Mouse (Mus musculus) heart, adult 18-20 months (tissue): ENCODE results near the gene Ahcyl1. TPM values are rescaled to one million over a fixed set of nuclear protein-coding genes. Genes with fewer than 3 reads are reported as not detected.
A peak's percentile ranks its signal among the peaks of the same experiment; 100 is the strongest.
"Not testable (repeated sequence)": the region's sequence is repeated elsewhere in the genome, so short reads cannot be mapped to it uniquely, and the experiment has no call there.

Experiments
- DNase-seq, 2 experiments: peaks; one replicate each; pipeline ENCODE4 v3.0.0; 2021 to 2022; ENCODE audit warnings: mixed read lengths in 1 of 2
- long read RNA-seq, 2 experiments: library from polyadenylated mRNA; stranded (forward); transcript quantifications; one replicate each; pipeline ENCODE4 v2.0.0; 2021
- total RNA-seq, 2 experiments: library from RNA; stranded (reverse); gene quantifications; 2 replicates each; pipeline ENCODE4 v1.2.3; 2021

The Ahcyl1 gene
- total RNA-seq: 10 to 100 TPM; 73.1 to 90.9 TPM
- long read RNA-seq, experiment 1, transcript Ahcyl1-201 (17 exons, 3,863 nt): major isoform, 92 of 111 reads
- long read RNA-seq, experiment 1, partial matches to known transcripts: 8 of 111 reads
- long read RNA-seq, experiment 1, other reads (novel, unspliced or antisense): 11 of 111 reads
- long read RNA-seq, experiment 2, transcript Ahcyl1-201 (17 exons, 3,863 nt): major isoform, 48 of 54 reads
- long read RNA-seq, experiment 2, partial matches to known transcripts: 1 of 54 reads
- long read RNA-seq, experiment 2, other reads (novel, unspliced or antisense): 5 of 54 reads

DNA sequence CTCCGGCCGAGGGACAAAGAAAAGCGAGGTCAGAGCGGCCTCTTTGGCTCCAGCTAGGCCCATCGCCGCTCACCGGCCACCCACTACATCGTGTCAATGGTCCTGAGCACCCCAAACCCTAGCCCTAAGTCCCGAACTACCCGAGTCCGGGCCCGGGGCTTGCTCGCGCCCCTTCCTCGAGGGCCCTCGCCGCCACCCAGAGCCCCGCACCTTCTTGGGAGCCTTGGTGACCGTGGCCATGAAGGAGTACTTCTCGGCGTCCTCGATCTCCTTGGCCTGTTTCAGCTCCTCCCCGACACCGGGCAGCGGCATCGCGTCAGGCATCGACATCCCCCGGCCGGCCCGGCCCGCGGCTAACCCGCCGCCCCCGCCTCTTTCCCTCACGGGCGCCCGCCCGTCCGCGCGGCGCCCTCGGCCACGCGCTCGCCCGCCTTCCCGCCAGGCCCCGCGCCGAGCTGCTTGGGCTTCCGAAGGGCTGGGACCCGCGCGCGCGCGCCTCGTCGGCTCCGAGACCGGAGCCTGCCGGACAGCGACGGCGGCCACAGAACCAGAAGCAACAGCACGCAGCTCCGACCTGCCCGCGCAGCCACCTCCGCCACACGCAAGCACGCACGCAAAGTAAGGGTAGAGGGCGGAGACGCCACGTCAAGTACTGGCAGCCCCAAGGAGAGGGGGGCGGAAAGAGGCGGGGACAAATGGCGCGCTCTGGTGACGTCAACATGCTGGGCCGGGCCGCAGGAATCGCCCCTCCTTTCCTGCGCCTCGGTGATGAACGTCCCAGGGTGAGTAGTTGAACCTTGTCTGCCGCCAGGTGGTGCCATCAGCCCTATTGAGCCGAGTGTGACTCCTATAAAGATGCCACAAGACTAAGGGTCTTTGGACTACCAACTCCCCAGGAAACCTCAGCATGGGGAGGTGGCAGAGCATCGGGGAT is at the start of gene Ahcyl1:
Ahcyl1 (minus strand) TSS at position 613 of the 934 bp plus-strand sequence.
- peak; percentile 98 to 99 for DNase-seq

DNA sequence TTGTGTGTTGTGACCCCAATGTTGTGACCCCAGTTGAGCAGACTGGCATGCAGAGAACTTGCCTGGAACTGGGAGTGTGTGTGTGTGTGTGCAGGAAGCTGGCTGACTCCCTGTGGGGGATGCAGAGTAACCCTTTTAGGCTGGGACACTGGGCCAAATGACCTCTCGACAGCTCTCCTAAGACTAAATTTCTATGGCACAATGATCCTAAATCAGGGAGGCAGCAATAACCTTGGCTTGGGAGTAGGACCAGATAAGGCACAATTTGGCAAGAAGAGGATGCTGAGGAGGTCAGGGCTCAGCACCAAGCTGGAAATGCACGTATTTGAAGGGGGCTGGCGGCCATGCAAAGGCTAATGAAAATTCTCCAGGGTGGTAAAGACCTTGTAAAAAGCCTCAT is 49.7 kb upstream of the Ahcyl1 start:
- no peak for DNase-seq

DNA sequence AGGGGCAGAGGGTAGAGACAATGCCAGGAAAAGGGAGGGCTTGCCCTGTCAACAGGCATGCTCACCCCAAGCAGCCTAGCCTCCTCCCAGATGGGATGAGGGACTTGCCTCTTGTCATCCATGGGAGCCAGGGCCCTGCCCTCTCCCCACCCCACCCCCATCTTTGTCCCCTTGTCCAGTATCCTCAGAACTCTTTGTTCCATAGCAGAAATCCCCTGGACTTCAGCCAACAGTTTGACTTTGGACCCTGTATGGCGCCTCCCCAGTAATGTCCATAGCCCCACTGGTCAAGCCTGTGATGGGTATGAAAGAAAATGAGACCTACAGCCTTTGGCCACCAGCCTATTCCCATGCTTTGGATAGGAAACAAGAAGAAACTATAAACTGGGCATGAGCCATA is 47.3 kb upstream of the Ahcyl1 start:
- peak in 1 of 2 experiments; percentile 63 for DNase-seq

DNA sequence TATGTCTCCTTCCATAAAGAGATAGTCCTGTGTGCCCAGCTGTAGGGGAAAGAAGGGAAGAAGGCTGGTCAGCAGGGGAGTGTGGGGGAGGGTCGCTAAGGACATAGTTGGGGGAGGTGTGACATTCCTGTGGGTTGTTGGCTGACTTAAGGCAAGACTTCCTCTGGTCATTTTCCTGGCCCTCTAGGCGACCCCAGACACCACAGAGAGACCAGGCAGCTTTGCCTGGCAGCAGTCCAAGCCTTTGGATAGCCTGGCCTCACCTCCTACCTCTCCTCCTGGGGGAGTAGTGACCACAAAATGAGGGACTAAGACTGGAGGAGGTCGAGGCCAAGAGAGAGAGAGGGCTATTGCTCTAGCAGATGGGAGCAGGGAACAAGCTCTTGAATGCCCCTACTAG is 46.7 kb upstream of the Ahcyl1 start:
- DNase-seq: no peak

DNA sequence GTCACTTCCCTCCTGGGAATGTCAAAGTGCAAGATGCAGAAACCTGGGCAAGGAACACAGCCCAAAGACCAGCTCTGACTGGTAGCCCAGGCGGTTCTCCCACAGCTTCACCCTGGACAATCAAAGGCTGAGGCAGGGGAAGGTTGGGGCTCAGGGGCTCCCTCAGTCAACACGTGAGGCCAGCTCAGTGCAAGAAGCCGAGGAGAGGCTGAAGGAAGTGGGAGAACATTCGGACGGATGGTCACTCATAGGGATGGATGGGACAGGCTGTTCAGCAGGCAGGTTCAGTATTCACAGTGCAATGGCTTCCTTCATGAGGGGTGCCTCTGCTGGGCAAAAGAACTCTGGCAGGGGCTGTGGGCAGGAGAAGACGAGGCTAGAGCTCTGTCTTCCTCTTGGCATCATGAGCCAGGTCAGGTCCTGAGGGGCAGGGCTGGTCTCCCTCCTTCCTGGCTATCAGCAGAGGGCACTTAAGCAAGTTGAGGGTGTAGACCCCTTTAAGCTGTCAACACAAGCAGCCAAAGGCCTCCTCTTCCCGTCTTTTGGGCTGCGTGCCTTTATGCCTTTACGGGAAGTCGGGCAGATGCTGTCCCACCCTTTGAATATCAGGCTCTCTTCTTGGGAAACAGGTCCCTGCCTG is 45.8 kb upstream of the Ahcyl1 start:
- no peak for DNase-seq

DNA sequence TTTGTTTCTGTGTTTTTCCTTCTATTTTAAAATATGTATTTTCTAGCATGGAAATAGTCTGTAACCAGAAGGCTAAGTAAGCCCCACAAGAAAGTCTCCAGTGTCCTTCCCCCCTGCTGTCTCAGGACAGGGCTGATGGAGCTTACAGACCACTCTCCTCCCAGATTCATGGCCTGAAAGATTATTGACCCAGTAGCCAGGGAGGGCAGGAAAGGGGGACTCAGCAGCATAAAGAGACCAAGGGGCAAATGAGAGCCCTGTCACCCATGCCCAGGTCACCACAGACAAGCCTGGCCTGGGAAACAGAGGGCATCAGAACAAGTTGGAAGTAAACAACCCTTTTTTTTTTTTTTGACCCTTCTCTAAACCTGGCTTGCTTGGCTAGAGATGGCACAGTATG is 45.0 kb upstream of the Ahcyl1 start:
- DNase-seq: no peak

DNA sequence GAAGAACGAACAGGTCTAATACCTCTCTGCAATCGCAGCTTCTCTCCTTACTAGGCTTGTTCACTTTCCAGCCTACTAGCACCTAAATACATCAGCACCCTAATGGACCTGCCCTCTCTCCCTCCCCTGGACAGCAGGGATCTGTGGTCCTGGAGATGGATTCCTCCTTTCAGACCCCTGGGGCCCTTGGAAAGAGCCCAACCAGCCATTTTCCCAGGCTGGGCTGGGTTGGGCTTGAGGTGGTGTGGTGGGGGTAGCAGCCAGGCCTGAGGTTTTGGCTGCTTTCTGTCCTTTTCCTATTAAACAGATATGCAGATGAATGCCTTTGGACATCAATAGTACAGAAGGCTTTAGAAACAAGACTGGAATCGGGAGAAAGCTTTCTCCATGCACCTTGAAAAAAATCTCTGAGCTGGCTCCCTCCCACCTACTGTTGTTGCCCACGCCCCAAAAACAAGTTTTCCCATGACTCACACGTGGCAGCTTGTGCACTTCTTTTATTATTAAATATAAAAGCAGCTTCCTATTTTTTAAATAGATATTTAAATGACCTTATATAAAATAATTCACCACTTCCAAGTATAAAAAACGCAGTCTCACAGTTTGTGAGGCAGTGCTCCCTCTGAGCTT is 44.3 kb upstream of the Ahcyl1 start:
- DNase-seq: peak; percentile 75 to 76

DNA sequence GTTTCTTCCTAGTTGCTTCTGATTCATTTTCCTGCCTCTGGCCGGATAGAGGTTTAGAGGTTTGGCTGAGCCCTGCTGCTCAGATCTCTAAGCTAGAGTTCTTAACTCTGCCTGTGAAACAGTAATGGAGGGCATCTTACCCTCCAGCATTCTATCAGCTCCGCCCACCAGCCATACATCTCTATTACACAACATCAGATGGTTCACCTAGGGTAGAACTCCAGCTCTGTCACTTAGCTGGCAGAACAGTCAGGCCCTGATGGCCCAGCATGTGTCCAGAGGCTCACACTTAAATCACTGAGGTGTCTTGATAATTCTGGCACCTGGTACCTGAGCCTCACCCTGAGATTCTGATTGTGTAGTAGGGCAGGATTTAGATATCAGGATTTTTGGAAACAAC is 43.6 kb upstream of the Ahcyl1 start:
- no peak for DNase-seq

DNA sequence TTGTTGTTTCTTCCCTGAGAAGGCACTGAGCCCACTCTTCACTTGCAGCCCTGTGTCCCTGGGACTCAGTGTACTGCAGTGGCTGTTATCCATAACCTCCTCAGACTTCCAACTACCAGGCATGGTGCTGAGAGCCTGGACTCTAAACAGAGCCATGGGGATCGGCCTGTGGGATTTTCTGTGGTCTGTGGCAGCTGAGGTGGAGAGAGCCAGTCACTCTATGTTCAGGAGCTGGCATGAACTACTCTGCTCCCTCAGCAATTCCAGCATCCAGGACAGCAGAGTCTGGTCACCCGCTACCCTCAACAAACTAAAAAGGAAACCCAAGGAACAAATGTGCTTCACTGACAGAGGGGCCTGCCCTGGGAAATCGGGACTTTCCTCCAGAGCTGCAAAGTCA is 43.1 kb upstream of the Ahcyl1 start:
- DNase-seq: no peak

DNA sequence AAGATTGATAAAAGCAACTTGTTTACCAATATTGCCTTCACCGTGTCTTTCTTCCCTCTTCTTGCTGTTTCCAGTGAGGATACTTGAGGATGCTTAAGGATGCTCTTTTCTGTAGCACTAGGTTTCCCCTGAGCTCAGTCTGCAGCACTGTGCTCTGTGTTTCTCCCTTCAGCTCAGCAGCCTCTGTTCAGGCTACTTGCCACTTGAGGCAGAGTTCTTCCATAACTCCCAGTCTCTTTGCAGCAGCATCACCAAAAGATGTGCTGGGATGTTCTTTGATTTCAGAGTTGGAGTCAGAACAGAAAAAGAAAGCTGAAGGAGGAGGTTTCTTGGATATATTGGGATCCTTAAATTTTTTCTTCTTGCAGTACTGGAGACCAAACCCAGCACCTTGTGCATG is 42.3 kb upstream of the Ahcyl1 start:
- no peak for DNase-seq

DNA sequence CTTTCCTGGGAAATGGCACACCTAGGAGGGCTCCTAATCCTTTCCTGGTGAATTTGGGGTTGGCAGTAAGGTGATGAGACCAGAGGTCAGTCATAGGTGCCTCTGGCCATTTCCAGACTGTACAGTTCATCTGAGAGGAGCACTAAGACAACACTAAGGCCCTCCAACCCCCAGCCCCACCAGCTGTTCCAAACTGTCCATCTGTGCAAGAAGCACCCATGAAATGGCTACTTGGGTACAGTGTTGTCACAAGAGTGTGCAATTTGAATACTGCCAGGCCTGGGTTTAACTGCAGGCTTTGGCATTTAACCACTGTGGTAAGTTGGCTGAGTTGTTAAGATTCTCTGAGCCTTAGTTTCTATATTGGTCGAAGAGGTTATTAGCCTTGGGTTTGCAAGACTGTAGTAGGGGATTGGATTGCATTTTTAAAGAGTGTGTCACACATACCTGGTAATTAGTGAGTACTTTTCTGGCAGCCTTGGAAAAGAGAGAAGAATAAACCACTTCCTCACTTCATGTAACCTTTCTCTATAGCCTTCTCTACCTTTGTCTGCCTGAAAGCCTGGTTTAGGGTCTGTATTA is 41.3 kb upstream of the Ahcyl1 start:
- no peak for DNase-seq

DNA sequence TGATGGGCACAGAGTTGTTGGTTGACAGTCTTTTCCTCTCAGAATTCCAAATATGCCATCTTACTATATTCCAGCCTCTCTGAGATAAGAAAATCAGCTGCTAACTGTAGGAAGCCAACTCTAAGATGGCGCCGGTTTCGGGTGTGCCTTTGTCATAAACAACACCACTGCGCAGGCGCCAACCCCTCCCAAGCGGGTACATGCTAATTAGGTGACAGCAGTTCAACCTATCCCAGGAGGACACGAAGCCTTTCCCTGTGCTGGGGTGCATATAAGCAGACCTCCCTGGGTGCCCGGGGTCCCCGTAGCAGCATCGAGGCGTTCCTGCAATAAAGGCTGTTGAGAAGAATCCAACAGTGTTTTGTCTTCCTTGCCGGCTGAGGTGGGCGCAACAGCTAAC is 39.3 kb upstream of the Ahcyl1 start:
- DNase-seq: not testable (repeated sequence)

DNA sequence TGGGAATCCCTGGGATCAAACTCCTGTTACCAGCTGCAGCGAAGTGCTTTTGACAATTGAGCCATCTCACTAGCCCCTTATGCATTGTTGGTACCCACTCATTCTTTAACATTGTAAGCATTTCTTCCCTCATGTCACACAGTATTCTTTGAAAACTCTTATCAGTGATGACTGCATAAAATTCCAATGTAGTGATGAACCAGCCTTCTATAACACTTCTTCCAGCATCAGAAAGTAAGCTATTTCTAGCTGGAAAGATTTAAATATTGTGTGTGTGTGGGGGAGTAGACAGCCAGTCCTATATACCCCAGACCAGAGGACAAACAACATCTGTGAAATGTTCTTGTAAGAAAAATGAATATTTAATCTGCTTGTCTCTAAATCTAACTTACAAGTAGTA is 37.0 kb upstream of the Ahcyl1 start:
- DNase-seq: no peak

DNA sequence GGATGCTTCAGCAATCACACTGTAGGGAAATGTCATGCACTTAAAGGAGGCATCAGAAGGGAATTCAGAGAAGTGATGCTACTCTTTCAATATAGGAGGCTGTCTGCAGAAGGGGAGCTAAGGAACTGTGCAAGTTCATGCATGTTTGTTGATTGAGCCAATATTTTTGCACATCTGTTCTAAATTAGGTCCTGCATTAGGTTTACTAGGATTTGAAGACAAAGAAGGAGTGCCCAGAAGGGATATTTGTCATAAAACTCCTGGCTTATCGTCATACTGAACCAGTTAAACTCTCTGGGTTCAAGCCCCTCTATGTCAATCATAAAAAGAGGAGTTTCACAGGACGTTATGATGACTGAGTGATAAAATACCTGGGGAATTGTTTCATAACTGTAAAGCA is 33.9 kb upstream of the Ahcyl1 start:
- no peak for DNase-seq

DNA sequence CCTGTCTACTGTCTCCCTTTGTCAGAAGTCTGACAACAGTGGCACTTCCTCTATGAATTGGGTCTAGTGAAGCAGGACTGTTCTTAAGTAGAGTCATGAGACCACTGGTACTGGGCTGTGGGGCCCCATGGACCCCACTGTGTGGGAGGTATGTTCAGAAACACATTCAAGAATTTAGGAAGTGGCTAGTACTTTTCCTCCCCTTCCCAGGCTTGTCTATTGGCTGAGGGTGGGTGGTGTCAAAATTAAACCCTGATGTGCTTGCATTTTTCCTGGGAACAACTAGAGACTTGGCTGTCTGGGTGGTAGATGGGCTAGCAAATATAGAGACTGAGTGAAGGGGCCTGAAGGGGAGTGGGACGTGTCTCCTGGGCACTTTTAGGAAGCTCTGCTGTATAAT is 32.1 kb upstream of the Ahcyl1 start:
- DNase-seq: no peak

DNA sequence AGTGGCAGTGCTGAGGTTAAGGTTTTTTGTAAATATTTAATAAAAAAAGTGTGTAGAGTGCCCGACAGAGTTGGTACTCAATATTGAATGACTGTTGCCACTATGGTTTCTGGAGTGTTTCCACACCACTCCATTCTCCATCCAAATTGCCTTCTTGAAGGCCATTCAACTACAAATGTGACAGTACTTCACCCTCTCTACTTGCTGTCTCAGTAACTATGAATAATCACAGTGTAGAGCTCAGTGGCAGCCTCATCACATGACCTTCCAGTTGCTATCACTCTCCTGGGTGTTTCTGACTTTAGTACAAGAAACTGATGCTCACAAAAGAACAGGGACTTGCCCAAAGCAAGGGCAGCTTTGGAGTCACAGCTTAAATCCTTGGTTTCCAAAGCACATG is 19.6 kb upstream of the Ahcyl1 start:
- DNase-seq: no peak

DNA sequence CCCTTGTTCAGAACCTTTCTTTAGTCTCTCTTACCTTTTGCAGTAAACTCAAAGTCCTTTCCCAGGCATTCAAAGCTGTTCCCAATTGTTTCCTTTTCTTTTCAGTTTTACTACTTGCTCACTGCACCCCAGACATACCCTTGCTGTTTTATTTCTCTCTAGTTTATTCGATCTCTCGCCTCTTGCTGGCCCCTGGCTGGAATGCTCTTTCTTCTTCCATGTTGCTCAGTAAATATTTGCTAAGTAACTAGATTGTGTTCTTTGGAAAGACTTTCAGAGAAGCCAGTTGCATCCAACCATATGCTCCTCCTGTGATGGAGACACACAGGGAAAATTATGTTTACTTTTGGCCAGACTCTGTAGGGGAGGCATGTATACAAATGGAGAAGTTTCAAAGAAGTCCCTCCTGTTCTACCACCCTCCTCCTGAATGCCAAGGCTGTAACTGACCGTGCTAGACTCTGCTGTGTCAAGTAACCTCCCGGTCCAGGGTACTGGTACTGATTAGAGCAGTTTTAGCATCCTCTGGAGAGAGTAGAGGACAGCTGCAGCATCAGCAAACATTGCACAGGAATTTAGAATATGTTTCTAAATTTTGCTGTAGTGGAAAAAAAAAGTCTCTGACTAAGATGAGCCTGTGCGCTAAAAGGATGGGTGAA is 18.0 kb upstream of the Ahcyl1 start:
- no peak for DNase-seq

DNA sequence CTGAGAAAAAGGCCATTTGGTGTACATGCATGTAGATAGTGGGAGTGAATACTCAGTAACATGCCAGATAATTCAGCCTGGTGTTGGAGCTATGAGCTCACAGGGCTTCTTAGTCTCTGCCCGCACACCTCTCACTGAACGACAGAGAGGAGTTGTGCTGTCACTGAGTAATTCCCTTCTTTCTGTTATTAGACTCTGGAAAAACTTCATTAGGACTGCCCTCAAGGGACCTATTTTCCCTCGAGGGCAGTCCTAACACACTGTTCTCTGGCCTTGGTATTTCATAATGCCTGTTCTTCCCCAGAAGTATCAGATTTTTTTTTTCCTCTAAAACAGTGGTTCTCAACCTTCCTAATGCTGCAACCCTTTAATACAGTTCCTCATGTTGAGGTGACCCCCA is 15.7 kb upstream of the Ahcyl1 start:
- no peak for DNase-seq

DNA sequence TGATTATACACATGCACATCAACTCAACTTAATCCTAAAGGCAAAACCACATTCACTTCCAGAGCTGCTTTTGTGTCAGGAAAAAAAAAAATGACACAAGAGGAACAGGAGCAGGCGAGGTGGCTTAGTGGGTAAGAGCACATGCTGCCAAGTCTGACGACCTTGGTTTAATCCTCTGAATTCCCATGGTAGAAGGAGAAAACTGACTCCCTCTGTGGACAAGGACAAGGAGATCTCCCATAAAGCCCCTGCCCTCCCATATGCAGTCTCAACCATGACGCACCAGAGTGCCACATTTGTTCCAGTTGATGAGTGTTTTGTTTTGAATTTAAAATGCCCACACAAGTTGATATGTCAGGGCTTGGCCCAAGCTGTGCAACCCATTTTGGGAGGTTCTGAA is 12.8 kb upstream of the Ahcyl1 start:
- no peak for DNase-seq

DNA sequence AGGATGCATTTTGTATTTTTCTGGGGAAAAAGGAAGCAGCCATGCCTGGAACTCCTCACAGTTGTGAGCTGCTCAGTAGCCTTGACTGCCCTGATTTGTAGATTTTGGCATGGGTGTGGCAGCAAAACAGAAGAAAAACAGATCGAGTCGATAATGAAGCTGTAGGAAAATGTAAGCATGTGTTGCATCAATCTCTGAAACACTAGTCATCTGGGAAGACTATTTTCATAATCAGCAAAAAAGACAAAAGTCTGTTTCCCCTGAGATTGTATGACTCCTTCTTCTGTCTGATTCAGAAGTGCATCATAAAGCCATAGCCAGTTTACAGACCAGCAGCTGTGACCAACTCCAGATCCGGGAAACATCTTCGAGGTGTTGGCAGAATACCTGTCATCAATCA is 10.9 kb upstream of the Ahcyl1 start:
- no peak for DNase-seq

DNA sequence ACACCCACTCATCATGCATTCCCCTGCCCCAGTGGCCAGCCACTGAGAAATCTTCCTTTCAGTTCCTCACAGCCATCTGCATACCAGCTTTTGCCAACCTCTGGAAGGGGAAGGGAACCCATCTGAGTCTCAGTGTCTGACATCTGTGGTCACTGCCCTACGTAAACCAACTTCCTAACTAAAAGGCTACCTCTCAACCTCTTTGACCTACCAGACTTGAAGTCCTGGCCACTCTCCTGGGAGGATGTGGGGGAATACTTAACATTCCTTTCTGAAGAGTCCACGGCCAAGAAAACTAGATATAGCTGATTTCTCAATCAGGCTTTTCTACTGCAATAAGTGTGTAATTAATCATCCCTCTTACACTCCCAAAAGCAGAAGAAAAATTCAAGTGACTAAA is 9.8 kb upstream of the Ahcyl1 start:
- DNase-seq: peak; percentile 55

DNA sequence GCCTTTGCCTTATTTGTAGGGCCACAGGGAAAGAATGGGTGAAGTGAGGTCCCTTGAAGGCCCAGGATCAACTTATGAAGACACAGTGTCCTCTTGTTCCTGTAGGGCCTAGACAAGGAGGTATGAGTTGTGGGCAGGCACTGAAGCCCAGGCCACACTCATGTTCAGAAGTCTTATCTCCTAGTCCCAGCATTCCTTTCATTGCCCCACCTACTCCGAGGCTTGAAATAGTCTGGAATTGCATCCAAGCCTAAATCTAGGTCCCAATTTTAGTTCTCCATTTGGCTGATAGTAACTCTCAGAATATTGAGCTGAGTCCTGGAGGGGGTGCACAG is 8.0 kb upstream of the Ahcyl1 start:
- peak; percentile 76 to 87 for DNase-seq
